Mouse (Mus musculus): ENCODE data around the gene Timm13. TPM values are rescaled to one million over a fixed set of nuclear protein-coding genes. Genes with fewer than 3 reads are reported as not detected.

Timm13 gene
- total RNA-seq, 2 experiments from 2014 or later, result 44.9 to 74.7 TPM

GRCm38 (mm10) chr10:80909375-80910162 is 8.8 kb upstream of the Timm13 start:
- no peak for ATAC-seq (ENCODE audit: poor library complexity, severe bottlenecking)

- ATAC-seq (ENCODE audit: poor library complexity, severe bottlenecking), result no peak
Observed at GRCm38 (mm10) chr10:80904709-80905108, 3.9 kb upstream of the Timm13 start.

GRCm38 (mm10) chr10:80904004-80904693 is 3.4 kb upstream of the Timm13 start:
- ATAC-seq (ENCODE audit: poor library complexity, severe bottlenecking), result no peak

GRCm38 (mm10) chr10:80903282-80903681 is 2.5 kb upstream of the Timm13 start:
- no peak for ATAC-seq (ENCODE audit: poor library complexity, severe bottlenecking)

GRCm38 (mm10) chr10:80902273-80902940 is 1.6 kb upstream of the Timm13 start:
- no peak for ATAC-seq (ENCODE audit: poor library complexity, severe bottlenecking)

GRCm38 (mm10) chr10:80901409-80902272 is 872 bp upstream of the Timm13 start:
- no peak for ATAC-seq (ENCODE audit: poor library complexity, severe bottlenecking)

- ATAC-seq (ENCODE audit: poor library complexity, severe bottlenecking), result no peak
Observed at GRCm38 (mm10) chr10:80899591-80900317, 1.0 kb downstream of the Timm13 start.

- ATAC-seq (ENCODE audit: poor library complexity, severe bottlenecking), result no peak
Observed at GRCm38 (mm10) chr10:80899074-80899473, 1.7 kb downstream of the Timm13 start.

GRCm38 (mm10) chr10:80897861-80898510 is 2.8 kb downstream of the Timm13 start:
- no peak for ATAC-seq (ENCODE audit: poor library complexity, severe bottlenecking)

- ATAC-seq (ENCODE audit: poor library complexity, severe bottlenecking), result no peak
Observed at GRCm38 (mm10) chr10:80896581-80897485, 3.9 kb downstream of the Timm13 start.

- no peak for ATAC-seq (ENCODE audit: poor library complexity, severe bottlenecking)
Observed at GRCm38 (mm10) chr10:80895697-80896096, 5.1 kb downstream of the Timm13 start.

GRCm38 (mm10) chr10:80895100-80895499 is 5.7 kb downstream of the Timm13 start:
- ATAC-seq (ENCODE audit: poor library complexity, severe bottlenecking), result no peak

- ATAC-seq (ENCODE audit: poor library complexity, severe bottlenecking), result no peak
Observed at GRCm38 (mm10) chr10:80887181-80887580, 13.6 kb downstream of the Timm13 start.

GRCm38 (mm10) chr10:80881301-80881700 is 19.5 kb downstream of the Timm13 start:
- ATAC-seq (ENCODE audit: poor library complexity, severe bottlenecking), result peak; percentile 65; the same call in 1 of the 2 replicates

GRCm38 (mm10) chr10:80880901-80881300 is 19.9 kb downstream of the Timm13 start:
- ATAC-seq (ENCODE audit: poor library complexity, severe bottlenecking), result no peak

GRCm38 (mm10) chr10:80880131-80880641 is 20.6 kb downstream of the Timm13 start:
- peak; percentile 87 for ATAC-seq (ENCODE audit: poor library complexity, severe bottlenecking)

- ATAC-seq (ENCODE audit: poor library complexity, severe bottlenecking), result no peak
Observed at GRCm38 (mm10) chr10:80876594-80876993, 24.2 kb downstream of the Timm13 start.

GRCm38 (mm10) chr10:80876028-80876427 is 24.7 kb downstream of the Timm13 start:
- ATAC-seq (ENCODE audit: poor library complexity, severe bottlenecking), result peak; percentile 58; the same call in 1 of the 2 replicates
